Mouse (Mus musculus): ENCODE data around the gene Atp1b1.

DNA sequence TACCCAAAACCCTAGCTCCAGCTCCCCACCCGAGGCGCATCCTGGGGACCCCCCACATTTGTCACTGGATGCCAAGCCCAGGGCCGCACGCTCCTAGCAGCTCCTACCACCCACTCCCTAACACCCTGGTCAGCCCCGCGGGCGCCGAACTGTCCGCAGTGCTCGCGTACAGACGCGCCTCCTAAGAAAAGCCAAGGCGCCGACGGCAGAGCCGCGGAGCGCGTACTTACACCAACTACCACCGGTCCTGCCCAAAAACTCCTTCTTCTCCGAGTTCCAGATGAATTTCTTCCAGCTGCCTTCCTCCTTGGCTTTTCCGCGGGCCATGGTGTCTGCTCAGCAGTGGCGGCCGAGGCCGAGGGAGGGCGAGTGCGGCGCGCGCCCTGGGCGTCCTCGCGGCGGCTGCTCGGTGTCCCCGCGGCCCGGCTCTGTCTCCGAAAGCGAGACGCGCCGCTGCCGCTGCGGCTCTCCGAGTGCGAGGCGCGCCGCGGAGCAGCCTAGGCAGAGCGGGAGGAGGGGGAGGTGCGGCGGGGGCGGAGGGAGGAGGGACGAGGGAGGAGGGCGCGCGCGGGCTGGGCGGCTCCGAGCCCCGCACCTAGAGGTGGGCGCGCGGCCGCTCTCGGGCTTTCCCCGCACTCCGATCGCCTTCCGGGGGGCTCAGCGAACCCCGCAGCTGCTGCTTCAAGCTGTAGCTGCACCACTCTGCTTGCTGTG is 467 bp downstream of the Atp1b1 start:
- TF ChIP-seq CTCF (IDR thresholded peaks at IDR 0.05; ENCODE audit: low read depth) (no peak), EP300 (IDR thresholded peaks at IDR 0.05; ENCODE audit: low read depth) (no peak)
